Mouse (Mus musculus) liver, embryonic 14.5 days (tissue): Measurements from ENCODE around the gene Tbc1d22b.

Experiments used
- CTCF ChIP-seq: IDR thresholded peaks from 2 replicates; pipeline ENCODE4 v1.5.1; 2016; ENCODE audit warnings: antibody characterized with exemption, low read depth, control low read depth
- EP300 ChIP-seq: IDR thresholded peaks from 2 replicates; pipeline ENCODE4 v1.6.1; 2016; ENCODE audit warnings: antibody characterized with exemption, low read depth

GRCm38 (mm10) chr17:29508927-29509608 lies 40.5 kb upstream of the Tbc1d22b start:
- no peak for TF ChIP-seq CTCF
- TF ChIP-seq EP300, result peak; percentile 70
